Mouse (Mus musculus) intestine, embryonic 16.5 days (tissue): ENCODE measurements around the gene Fzr1. TPM values are rescaled to one million over a fixed set of nuclear protein-coding genes. Genes with fewer than 3 reads are reported as not detected.

Experiments
- ATAC-seq: fragments of 200-750 bp; cut with Nextera tagmentation; 2 replicates; pipeline ENCODE4 v1.8.0; 2017; ENCODE audit warnings: moderate TSS enrichment, moderate library complexity
- H3K27ac ChIP-seq: fragments of 300-500 bp; sonication (generic); 2 replicates; pipeline ENCODE4 v1.5.1; 2014; ENCODE audit warnings: mild to moderate bottlenecking, low read length
- H3K27me3 ChIP-seq: fragments of 300-500 bp; sonication (generic); replicated peaks from 2 replicates; pipeline ENCODE4 v1.6.1; 2014; ENCODE audit warnings: low read length, control low read depth, mixed read lengths; ENCODE audit not compliant: control insufficient read depth, insufficient read depth
- H3K36me3 ChIP-seq: fragments of 300-500 bp; sonication (generic); 2 replicates; pipeline ENCODE4 v1.6.1; 2014; ENCODE audit warnings: low read length, control low read depth; ENCODE audit not compliant: control insufficient read depth, insufficient read depth
- H3K4me1 ChIP-seq: fragments of 300-500 bp; sonication (generic); 2 replicates; pipeline ENCODE4 v1.6.1; 2014; ENCODE audit warnings: low read length, control low read depth, mixed read lengths; ENCODE audit not compliant: control insufficient read depth, insufficient read depth
- H3K4me2 ChIP-seq: fragments of 300-500 bp; sonication (generic); 2 replicates; pipeline ENCODE4 v1.6.1; 2014; ENCODE audit warnings: low read depth, low read length, control low read depth
- H3K4me3 ChIP-seq: fragments of 300-500 bp; sonication (generic); 2 replicates; pipeline ENCODE4 v1.5.1; 2014; ENCODE audit warnings: mild to moderate bottlenecking, low read length
- H3K9ac ChIP-seq: fragments of 300-500 bp; sonication (generic); 2 replicates; pipeline ENCODE4 v1.6.1; 2014; ENCODE audit warnings: low read depth, low read length
- H3K9me3 ChIP-seq: fragments of 300-500 bp; sonication (generic); 2 replicates; pipeline ENCODE4 v1.6.1; 2016; ENCODE audit warnings: low read length, control low read depth; ENCODE audit not compliant: control insufficient read depth
- WGBS: fragments of 180-500 bp; shearing (Covaris S2); extraction: QIAGEN DNeasy Blood & Tissue Kit; methylation state at CpG from one replicate; pipeline ENCODE4 v1.1.7; 2014; 5-methylcytosine and 5-hydroxymethylcytosine counted together
- polyA plus RNA-seq: library from polyadenylated mRNA; unstranded; fragments of >200 nt; fragmentation: Nextera tagmentation; extraction: Ambion mirVana; gene quantifications from 2 replicates; pipeline ENCODE4 v1.2.1, GENCODE M21; 2015

Gene Fzr1
- polyA plus RNA-seq = 73.2 and 78.7 TPM in 2 replicates

DNA sequence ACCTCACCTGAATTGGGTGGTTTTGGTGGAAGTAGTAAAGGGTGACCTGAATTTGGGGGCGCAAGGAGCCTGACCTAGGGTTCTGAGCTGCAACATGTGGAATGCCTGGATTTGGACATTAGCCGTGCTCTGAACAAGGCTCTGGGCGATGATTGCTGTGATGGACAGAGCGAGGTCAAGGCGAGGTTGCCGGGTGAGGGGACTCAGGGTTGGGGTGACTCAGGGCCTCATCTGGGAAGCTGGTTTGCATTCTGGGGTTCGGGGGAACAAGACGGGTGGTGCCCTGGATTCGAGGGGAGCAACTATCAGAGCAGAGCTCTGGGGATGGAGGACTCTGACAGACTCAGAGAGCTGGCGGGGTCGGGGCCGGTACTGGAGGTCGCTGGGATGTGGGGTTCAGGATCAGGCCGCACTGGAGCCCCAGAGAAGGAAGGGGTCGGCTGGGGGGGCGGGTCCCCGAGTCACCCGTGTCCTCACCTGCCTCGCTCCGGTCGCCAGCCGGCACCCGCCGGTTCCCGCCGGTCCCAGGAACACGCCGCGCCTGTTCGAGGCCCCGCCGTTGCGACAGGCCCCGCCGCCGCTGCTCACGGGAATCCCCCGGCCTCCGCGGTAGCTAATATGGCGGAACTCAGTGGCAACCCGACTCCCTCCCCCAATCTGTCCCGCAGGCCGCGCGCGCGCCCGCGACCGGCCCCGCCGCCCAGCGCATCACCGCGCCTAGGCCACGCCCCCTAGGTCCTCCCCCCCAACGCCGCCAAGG lies at the start of gene Fzr1:
Fzr1 (minus strand) TSS at position 724 of the 760 bp plus-strand sequence.
- peaks cover 24% of the 10 kb centered on the region for H3K4me1 ChIP-seq
- H3K9ac ChIP-seq = peak within 1 kb of the TSS; percentile 95
- peak within 1 kb of the TSS; percentile 83 for H3K4me2 ChIP-seq
- WGBS = under 1% methylated on average over 54 of the region's 59 CpGs
- H3K9me3 ChIP-seq = no peaks in the 10 kb centered on the region
- no peaks in the 10 kb centered on the region for H3K27me3 ChIP-seq
- peak; percentile 68 for ATAC-seq
- H3K27ac ChIP-seq = peak within 1 kb of the TSS; percentile 69
- H3K4me3 ChIP-seq = peak within 1 kb of the TSS; percentile 83
- H3K36me3 ChIP-seq = peaks cover 3% of the 10 kb centered on the region; the same call in 1 of the 2 replicates

DNA sequence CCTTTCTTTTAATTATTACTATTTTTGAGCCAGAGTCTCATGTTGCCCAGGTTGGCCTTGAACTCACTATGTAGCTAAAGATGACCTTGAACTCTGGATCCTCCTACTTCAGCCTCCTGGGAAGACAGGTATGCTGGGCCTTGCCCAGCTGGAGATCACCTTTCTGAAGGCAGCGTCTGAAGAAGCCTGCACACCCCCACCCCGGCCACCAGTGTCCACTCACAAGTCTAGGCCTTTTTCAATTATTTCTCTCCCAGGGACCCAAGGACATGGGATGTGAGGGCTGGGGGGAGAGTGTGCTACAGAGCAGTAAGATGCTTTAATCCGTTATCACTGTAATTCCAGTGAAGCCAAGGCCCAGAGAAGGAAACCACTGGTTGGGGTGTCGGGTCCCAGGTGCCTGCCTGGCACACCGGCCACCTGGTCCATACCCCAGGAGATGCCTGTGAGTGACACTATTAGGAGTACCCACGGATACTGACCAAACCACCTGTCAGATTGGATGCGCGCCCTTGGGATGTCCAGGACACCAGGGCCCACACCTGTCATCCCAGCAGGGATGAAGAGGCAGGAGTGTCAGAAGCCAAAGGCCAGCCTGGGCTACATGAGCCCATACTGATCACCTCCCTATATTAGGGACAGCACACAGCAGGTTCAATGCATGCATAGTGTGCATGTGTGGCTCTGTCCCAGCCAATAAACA lies 49.6 kb upstream of the Fzr1 start:
- Histone ChIP-seq H3K27me3 (peaks cover 10% of the 10 kb centered on the region; the same call in 1 of the 2 replicates), H3K9ac (no peak overlapping the region), H3K4me1 (peaks cover 54% of the 10 kb centered on the region), H3K27ac (no peak overlapping the region), H3K4me2 (no peak overlapping the region), H3K36me3 (no peaks in the 10 kb centered on the region), H3K9me3 (no peaks in the 10 kb centered on the region), H3K4me3 (no peak overlapping the region)
- ATAC-seq = no peak
- 82% methylated on average over 8 of the region's 8 CpGs for WGBS

DNA sequence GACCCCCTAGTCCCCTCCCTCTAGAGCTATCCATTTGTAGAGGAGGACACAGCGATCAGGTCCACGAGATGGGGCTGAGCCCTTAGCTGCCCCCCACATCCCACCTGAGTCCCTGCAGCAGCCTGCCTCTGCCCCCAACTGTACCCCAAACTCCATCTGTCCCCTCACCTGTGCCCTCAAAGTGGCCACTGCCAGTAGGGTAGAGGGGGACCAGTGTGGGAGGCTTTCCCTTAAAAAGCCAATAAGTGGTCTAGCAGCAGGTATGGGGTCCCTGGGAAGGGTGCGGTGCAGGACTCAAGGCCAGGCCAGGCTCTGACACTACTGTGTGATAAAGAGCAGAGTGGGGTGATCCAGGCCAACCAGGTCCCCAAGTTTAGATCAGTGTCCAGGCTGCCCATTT lies 49.0 kb upstream of the Fzr1 start:
- Histone ChIP-seq H3K9me3 (no peaks in the 10 kb centered on the region), H3K4me3 (peak overlapping the region; percentile 66), H3K4me1 (peaks cover 50% of the 10 kb centered on the region), H3K27ac (no peak overlapping the region), H3K4me2 (peak overlapping the region; percentile 78), H3K36me3 (no peaks in the 10 kb centered on the region), H3K9ac (peak overlapping the region; percentile 81; the same call in 1 of the 2 replicates), H3K27me3 (peaks cover 7% of the 10 kb centered on the region; the same call in 1 of the 2 replicates)
- no peak for ATAC-seq
- 35% methylated on average over 3 of the region's 3 CpGs for WGBS

DNA sequence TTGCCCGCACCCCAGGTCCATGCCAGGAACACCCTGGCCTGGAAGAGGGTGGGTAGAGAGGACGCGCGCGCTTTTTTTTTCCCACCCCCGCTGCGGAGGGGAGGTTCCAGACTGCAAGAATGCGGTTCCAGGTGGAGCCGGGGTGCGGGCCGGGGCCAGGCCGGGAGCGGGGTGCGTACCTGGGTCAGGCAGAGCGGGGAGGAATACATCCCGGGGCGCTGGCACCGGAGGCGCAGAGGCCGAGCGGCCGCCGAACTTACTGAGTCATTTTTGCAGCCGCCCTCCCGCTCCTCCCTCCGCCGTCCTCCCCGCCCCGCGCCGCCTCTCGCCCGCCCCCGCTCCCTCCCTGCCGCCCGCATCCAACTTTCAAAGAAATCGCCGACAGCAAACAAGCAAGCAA lies 48.6 kb upstream of the Fzr1 start:
- WGBS = 1% methylated on average over 33 of the region's 38 CpGs
- Histone ChIP-seq H3K4me2 (peak overlapping the region; percentile 78), H3K9me3 (no peaks in the 10 kb centered on the region), H3K4me3 (peak overlapping the region; percentile 66), H3K27ac (peak overlapping the region; percentile 54), H3K27me3 (peaks cover 7% of the 10 kb centered on the region; the same call in 1 of the 2 replicates), H3K9ac (peak overlapping the region; percentile 81), H3K36me3 (no peaks in the 10 kb centered on the region), H3K4me1 (peaks cover 50% of the 10 kb centered on the region)
- no peak for ATAC-seq

DNA sequence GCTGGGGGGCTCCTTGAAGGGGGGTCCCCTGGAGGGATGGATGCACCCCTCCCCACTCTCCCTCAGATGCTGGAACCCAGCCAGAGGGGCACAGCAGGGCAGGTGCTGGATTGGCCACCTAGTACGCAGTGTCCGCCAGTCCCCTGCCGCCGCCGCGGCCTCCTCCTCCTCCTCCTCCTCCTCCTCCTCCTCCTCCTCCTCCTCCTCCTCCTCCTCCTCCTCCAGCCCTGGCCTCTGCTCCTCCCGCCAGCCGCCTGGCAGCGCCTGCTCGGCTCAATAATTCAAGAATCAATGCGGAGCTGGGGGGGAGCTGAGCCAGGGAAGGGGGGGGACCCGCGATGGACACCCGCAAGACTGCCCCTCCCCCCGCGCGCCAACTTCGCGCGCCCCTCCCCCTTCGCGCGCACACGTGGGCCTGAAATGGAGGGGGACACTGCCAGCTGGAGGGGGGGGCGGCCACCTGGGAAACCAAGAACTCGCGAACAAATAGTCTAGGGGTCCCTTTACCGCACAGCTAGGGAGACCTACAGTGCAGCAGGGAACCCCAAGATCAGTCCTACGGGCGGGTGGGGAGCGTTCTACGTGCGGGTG lies 47.9 kb upstream of the Fzr1 start:
- H3K4me3 ChIP-seq = peak overlapping the region; percentile 66
- peaks cover 44% of the 10 kb centered on the region for H3K4me1 ChIP-seq
- H3K36me3 ChIP-seq = no peaks in the 10 kb centered on the region
- peak overlapping the region; percentile 81 for H3K9ac ChIP-seq
- no peak for ATAC-seq
- H3K27ac ChIP-seq = peak overlapping the region; percentile 54
- H3K4me2 ChIP-seq = peak overlapping the region; percentile 78
- peaks cover 5% of the 10 kb centered on the region; the same call in 1 of the 2 replicates for H3K27me3 ChIP-seq
- 1% methylated on average over 21 of the region's 33 CpGs for WGBS
- H3K9me3 ChIP-seq = no peaks in the 10 kb centered on the region

DNA sequence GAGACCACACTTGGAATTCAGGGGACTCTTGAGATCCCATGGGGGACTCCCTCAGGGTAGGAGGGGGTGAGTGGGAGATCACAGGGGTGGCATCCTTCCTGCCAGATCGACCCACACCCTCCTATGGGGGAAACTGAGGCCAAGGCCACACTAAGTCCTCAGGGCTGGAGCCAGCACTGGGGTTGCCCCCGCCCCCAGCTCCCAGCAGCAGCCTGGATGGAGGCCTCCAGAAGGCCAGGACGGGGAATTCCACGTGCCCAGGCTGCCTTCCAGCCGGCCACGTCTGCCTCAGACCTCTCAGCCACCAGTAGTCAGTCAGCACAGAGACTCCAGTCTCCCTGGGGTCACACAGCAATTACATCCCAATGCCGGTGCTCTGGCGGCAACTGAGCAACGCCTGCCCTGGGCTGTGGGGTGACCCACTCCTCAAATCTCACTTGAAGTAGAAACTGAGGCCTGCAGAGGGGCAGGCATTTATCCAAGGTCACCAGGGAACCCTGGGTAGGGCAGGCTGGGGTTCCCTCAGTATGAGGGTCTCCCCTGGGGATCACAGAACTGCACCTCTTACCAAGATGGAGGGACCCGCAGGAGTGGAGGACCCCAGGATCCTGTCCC lies 47.0 kb upstream of the Fzr1 start:
- Histone ChIP-seq H3K27ac (peak overlapping the region; percentile 77), H3K4me2 (peak overlapping the region; percentile 78), H3K4me1 (peaks cover 39% of the 10 kb centered on the region), H3K9ac (peak overlapping the region; percentile 81), H3K27me3 (peaks cover 5% of the 10 kb centered on the region; the same call in 1 of the 2 replicates), H3K4me3 (peak overlapping the region; percentile 66), H3K9me3 (no peaks in the 10 kb centered on the region), H3K36me3 (no peaks in the 10 kb centered on the region)
- ATAC-seq = no peak
- WGBS = 43% methylated on average over 10 of the region's 10 CpGs

DNA sequence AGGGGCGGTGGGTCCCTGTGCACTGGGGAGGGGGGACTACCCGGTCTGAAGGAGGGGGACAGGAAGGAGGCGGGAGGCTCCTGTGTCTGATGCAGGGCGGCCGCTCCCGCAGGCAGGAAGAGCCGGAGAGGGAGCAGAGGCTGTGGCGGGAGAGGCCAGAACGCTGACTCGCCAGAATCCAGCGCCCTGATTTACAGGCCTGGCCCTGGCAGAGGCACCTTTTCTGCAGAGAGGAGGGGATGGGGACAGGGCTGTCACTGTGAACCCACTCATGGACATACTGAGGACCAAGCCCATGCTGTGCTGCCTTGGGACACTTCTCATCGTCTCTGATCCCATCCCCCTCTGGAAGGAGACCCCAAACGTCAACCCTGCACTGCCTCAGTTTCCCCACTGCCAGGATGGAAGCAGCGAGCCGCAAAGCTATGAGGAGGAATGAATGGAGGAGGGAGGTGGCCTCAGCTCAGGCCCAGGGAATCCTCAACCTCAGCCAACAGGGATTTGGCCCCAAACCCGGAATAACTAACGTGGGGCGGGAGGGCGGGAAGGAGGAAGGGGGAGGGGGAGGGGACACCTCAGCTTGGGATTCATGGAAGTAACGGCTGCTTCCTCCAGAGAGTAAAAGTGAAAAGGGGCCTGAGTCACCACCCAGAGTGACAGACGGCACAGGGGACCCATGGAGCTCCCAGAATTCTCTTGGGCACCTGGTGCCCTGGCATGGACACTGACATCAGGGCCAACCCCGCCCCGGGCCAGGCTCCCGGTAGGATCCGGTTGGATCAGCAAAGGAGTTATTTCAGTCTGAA lies 46.1 kb upstream of the Fzr1 start:
- Histone ChIP-seq H3K4me3 (peak overlapping the region; percentile 66), H3K27me3 (peaks cover 5% of the 10 kb centered on the region; the same call in 1 of the 2 replicates), H3K4me2 (peak overlapping the region; percentile 78), H3K36me3 (no peaks in the 10 kb centered on the region), H3K9ac (peak overlapping the region; percentile 81), H3K4me1 (peaks cover 38% of the 10 kb centered on the region), H3K27ac (peak overlapping the region; percentile 77), H3K9me3 (no peaks in the 10 kb centered on the region)
- WGBS = 7% methylated on average over 25 of the region's 25 CpGs
- ATAC-seq = peak; percentile 12; the same call in 1 of the 2 replicates

DNA sequence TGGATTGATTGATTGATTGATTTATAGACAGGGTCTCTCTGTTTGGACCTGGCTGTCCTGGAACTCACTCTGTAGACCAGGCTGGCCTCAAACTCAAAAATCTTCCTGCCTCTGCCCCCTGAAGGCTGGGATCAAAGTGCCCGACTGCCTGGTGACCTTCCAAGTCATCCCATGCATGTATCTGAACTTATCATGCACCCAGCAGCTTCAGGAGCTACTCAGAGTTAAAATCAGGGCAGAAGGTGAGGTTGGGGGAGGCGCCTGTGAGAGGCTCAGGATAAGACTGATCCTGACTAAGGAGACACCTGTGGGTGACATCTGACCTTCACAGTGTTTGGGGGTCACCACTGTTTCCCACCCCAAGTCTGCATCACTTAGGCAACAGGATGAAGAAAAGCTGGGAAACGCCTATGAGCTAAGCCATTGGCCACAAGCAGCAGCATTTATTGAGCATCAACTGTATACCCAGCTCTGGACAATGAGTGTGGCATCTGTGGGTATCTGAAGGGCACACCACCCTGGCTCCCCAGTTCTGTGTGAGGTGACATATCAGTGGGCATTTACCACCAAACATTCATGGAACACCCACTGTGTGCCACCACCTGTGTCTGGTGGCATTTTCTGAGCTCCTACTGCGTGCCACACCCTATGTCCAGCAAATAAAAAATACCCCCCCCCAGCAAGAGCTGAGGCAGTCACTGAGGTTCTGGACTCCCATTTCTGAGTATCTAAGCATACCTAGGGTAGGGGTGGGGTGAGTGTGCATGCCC lies 45.3 kb upstream of the Fzr1 start:
- Histone ChIP-seq H3K4me1 (peaks cover 43% of the 10 kb centered on the region), H3K9me3 (no peaks in the 10 kb centered on the region), H3K36me3 (no peaks in the 10 kb centered on the region), H3K27ac (peak overlapping the region; percentile 77), H3K27me3 (peaks cover 5% of the 10 kb centered on the region; the same call in 1 of the 2 replicates), H3K9ac (peak overlapping the region; percentile 60; the same call in 1 of the 2 replicates), H3K4me2 (peak overlapping the region; percentile 78), H3K4me3 (peak overlapping the region; percentile 66)
- ATAC-seq = no peak
- WGBS = 58% methylated on average over 4 of the region's 4 CpGs
